Mouse (Mus musculus) cerebellum, postnatal 10 days (tissue): Measurements from ENCODE around the gene Gm42742.

Experiments
- DNase-seq, 2 experiments: peaks; one replicate each; pipeline ENCODE4 v3.0.0; 2021; ENCODE audit warnings: mixed read lengths in 2 of 2

Gene Gm42742

DNA sequence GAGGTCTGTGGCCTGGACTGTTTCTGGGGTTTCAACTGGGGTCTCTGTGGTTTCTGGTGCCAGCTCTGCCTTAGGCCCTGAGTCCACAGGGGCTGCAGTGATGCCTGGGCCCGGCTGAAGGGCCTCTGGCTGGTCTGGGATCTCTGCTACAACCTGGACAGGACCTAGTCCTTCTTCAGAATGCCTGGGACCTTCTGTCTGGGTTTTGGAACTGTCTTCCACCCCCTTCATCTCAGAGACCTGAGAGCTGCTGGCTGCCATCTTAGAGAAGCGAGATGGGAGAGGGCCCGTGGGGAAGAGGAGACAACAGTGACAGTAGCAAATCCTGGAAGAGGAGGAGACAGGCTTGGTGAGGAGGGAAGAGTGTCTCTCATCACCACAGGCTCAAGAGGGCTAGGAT is 866 bp downstream of the Gm42742 start:
- peak in 1 of 2 experiments; percentile 51 for DNase-seq

DNA sequence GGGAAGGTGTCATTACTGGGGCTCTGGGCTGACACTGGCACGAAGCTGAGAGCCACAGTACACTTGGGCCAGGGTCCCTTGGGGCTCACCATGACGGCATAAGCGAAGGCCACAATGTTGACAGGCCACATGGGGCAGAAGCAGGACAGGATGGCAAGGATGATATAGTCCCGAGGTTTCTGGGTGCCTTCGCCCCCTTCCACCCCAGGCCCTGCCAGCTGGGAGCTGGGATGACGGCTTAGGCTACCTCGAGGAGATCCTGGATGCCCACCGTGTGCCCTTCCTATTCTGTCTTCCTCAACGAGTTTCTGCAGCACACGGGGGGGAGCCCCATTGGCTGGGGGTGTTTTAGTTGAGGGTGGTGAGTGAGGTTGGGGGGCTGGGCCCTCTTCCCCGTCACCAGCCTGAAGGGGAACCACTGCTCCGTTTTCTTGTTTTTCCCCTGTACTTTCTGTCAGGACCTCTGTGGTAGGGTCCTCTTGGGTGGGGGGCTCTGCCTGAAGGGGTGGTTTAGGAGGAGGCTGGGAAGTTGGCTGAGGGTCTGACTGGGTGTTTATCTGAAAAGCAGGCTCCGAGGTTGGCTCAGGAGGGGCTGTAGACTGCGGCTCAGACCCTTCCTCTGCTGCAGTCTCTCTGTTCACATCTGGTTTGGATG is 1.5 kb downstream of the Gm42742 start:
- no peak for DNase-seq

DNA sequence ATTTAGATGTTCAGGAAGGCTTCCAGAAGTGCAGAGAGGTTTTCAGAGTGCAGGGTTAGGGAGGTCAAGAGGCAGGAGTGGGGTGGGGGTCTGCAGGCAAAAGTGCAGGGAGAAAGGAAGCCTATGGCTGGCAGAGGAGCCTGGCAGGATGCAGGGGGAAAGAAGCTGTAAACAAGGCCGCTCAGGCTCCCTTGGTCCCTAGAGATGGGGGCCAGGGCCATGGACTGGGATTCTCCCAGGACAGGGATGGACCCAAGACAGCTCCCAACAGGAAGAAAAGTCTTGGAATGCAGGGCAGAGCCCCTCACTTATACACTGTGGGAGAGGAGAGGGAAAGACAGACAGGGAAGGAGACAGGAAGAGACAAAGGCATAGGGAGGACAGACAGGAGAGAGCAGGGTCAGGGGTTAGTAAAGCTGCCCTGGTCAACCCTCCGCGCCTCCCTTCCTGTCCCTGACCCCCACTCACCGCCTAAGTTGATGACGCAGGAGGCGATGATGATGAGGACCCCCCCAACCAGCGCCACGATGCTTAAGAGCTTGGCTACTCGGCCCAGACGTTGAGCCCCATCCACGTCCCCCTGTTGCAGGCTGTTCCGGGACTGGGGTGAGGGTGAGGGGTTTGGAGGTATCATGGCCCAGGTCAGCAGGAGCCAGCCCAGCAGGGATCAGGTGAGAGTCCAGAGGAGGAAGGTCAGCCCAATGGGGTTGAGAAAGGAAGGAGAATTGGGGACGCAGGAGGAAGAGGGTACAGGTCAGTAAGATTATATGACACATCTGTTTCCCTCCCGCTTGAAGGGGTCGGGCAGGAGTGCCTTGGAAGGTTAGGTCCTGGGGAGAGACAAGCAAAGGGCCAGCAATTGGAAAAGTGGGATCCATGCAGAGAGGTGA is 2.2 kb downstream of the Gm42742 start:
- DNase-seq = peak in 1 of 2 experiments; percentile 30

DNA sequence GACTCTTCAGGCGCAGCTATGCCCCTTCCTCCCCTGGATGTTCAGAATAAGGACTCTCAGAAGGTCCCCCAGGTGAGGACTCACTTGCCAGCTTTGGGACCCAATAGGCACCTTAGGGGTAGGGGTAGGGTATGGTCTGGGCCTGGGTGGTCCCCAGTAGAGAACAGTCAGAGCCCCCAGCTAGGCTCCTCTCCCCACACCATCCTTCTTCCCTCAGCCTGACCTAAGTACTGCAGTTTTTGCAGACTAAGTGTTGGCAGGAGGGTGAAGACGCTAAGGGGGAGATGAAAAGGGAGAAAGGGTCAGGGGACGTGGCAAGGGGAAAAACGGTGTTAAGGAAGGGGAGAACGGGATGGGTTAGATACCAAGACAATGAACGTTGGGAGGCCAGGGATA is 2.9 kb downstream of the Gm42742 start:
- DNase-seq = peak in 1 of 2 experiments; percentile 31

DNA sequence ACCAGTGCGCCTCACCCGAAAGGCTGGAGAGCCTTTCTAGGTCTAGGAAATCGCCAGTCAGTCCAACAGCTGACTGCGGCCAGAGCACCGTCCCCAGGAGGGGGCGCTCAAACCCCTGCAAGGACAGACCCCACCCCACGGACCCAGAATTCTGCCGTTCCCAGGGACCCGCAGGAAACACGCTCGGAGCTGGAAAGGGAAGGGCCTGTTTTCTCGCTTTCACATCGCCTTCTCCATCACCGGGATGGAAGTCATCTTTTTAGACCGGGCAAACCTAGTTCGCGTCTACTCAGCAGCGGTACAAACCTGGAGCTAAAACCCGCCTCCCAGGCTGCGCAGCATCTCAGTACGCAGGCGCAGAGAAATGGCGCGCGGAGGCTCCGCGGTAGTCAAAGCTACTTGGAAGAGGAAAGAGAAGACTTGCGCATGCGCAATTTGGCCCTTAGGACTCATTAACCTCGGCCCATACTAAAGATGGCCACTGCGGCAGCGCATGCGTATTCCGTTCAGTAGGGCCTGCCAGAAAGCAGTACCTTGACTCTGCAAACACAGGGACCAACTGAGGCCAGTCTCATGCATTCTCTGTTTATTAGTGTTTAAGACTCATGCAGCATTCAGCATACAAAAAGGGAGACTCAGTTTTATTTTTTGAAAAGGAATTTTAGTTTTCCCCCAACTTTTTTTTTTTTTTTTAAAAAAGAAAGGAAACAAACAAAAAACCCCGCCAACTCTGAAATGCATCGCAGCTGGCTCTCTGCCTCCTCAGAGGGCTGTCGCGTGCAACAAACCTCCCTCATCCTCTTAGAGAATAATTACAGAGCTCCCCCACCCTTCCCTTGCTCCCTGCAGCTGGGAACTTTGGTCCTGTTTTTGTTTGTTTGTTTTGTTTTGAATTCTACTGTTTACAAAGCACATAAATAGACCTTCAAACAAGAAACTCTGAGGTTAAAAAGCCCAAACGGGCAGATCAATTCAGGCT is 3.6 kb downstream of the Gm42742 start, which contains the start of gene Pagr1a:
Pagr1a (minus strand) TSS at position 382 of the 979 bp plus-strand sequence.
- DNase-seq = peak; percentile 98

DNA sequence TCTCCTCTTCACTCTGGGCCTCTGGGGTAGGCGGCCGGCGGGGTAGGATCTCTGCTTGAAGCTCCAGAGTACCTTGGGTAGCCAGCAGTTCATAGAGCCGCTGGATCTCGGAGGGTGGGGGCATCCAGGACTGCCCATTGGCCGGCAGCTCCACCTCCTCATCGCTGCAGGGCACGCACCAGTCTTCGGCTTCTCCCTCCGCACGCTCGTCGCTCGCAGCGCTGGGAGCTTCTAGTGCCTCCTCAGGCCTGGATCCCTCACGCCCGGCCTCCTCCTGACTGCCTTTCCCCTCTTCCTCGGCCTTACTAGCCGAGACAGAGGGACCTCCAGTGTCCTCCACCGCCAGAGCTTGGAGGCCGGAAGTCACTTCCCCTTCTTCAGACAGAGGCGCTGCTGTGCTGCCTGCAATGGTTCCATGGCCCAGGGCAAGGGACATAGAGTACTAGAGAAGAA is 4.4 kb downstream of the Gm42742 start:
- DNase-seq = peak; percentile 77 to 79

DNA sequence TGATC is 4.6 kb downstream of the Gm42742 start, which contains the start of gene Pagr1b:
Pagr1b (minus strand) TSS at position 4 of the 5 bp plus-strand sequence.
- DNase-seq = no peak

DNA sequence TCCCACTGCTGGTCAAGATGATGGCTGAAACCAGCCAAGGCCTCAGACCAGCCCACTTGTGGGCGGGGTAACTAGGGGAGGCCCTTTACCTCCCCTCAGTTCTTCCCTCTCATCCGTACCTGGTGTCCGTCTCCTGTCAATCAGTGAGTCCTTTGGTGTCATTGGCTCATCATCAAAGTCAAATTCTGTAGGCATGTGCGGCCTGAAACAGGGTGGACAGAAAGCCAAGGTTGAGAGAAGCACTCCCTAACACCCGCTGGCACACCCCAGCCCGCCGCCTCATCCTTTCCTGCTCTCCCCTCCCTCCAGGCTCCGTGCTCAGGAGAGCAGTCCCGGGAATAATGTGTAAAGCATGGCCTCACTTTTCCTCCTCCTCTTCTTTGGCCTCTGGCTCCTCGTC is 4.8 kb downstream of the Gm42742 start:
- DNase-seq = peak; percentile 69 to 76

DNA sequence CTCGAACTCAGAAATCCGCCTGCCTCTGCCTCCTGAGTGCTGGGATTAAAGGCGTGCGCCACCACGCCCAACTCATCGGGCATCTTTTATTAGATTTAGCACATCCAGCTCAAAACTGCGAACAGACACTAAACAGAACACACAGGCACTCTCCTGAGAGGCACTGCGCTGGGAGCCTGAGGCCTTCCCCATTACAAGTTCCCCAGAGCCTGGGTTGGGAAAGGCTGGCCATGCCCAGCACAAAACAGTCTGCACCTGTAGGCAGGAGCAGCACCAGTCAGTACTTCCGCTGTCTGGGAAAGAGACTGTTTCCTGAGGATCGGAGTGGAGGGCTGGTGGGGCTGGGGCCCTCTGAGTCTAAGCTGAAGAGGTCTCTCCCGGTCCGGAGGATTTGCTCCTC is 5.9 kb downstream of the Gm42742 start:
- DNase-seq = no peak

DNA sequence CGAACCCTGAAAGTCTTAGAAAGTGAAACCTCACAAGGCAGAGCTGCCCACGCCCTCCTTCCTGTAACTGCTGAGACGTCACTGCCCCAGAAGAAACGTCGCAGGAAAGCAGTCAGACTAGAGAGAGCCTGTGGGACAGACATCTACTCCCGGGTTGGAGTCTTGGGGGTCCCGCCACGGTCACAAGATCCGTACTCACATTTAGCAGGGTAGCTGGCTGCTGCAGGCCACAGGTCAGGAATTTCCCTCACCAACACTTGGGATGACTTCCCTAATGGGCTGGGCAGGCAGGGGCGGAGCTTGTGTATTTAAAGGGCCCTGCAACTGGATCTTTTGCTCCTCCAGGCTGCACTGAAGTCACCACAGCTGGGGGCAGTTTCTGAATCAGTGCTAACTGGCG is 6.6 kb downstream of the Gm42742 start, which contains the start of gene Mvp:
Mvp (minus strand) TSS at position 302 of the 400 bp plus-strand sequence.
- DNase-seq = peak; percentile 43 to 46

DNA sequence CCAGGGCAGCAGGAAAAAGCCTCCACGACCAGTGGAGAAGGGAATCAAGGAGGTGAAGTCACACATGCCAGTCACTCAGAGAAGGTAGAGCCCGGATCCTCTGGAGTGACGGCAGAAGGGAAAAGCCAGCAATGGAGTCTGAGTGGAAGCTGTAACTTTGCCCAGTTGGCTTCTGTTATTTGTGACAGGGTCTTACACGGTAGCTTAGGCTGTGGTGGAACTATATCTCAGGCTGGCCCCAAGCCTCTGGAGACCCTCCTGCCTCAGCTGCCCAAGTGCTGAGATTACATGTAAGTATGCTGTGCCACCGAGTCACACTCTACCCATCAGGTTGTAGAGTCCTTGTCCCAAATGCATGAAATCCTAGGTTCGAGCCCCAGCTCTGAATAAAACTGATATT is 7.5 kb downstream of the Gm42742 start:
- DNase-seq = no peak

DNA sequence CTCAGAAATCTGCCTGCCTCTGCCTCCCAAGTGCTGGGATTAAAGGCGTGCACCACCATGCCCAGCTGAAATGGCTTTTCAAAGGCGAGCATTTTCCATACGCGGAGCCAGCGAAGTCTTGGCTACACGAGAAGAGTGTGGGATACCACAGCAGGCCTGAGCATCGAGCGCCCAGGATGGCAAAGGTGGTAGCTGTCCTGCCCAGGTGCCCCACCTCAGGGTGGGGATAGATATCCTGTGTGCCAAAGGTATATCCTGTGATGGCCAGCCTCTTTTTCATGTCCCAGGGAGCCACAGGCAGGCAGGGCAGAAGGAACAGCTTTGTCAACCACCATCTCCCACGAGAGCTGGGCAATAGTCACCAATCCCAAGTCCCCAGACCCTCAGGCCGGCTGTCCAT is 8.1 kb downstream of the Gm42742 start:
- no peak for DNase-seq

DNA sequence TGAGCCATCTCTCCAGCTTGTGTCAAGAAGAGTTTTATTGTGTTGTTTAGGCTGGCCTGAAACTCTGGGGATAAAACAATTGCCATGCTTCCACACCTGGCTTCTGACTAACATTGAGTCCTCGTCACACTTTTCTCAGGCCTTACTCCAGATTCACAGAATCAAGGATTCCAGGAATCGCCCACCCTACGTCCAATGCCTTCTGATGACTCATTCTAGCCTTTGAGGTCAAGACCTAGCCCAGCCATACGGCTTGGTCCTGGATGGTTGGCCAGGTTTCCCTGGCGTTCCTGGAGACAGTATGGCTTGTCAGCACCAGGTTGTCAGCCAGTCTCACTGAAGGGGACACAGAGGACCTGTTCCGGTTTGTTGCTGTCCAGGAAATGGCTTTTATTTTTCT is 8.5 kb downstream of the Gm42742 start:
- DNase-seq = no peak

DNA sequence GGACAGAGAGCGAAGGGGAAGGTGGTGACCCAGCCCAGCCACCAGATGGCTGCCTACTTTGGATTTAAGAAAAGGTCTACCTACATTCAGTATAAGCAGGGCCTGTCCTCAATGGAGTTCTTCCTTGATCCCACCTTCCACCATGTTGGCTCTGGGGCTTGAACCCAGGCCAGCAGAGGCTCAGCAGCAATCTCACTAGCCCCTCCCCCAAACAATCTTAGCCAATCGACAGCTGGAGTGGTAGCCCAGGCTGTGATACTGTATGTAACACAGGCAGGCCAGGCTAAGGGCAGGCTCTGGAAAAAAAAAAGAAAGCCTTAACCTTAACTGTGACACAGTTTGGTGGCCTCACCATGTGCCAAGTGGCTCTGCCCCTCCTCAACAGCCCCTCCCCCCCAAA is 9.2 kb downstream of the Gm42742 start:
- peak; percentile 36 to 50 for DNase-seq

DNA sequence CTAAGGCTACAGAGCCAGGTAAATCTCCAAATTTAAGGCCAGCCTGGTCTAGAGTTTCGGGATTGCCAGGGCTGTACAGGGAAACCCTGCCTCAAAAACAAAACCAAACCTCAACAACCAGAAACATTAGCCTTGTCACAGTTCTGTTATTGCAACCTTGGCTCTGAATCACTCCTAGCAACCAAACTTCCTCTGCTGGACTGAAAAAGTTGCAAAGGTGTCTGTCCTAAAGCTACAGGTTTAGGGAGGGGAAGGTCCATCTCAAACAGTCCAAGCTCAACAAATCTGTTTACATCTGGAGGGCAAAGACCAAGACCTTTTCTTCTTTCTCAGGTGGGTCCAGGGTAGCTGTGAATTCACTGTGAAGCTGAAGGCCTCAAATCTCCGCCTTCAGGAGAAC is 9.8 kb downstream of the Gm42742 start:
- DNase-seq = no peak

DNA sequence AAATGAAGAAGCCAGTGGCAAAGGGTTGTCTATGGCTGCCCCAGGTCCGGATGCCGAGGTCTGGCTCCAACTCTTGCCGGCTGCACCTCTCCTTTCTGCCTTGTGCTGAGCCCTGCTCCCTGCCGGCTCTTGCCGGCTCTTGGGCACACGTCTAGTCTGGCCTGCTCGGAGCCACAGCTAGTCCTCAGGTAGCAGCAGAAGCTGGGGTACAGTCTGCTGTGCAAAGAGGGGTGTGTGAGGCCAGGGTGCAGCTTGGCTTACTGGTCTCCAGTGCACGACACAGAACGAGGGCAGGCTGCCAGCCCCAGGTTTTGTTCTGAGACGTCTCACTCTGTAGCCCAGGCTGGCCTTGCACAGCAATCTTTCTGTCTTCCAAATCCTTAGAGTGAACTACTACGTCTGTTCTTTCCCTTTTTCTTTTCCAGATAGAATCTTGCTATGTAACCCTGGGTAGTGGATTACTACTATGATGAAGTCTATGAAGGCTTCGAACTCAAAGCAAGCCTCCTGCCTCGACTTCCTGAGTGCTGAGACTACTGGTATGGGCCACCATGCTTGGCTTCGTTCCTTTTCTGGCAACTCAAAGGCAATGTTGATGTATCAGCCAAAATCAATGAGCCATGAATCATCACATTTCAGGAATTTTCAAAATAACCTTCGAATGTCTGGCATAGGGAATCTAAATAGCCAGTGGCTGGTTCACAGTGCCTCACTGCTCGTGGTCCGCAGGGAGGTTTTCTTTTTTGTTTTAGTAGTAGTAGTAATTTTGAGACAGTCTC is 11.4 kb downstream of the Gm42742 start:
- peak; percentile 53 to 61 for DNase-seq

DNA sequence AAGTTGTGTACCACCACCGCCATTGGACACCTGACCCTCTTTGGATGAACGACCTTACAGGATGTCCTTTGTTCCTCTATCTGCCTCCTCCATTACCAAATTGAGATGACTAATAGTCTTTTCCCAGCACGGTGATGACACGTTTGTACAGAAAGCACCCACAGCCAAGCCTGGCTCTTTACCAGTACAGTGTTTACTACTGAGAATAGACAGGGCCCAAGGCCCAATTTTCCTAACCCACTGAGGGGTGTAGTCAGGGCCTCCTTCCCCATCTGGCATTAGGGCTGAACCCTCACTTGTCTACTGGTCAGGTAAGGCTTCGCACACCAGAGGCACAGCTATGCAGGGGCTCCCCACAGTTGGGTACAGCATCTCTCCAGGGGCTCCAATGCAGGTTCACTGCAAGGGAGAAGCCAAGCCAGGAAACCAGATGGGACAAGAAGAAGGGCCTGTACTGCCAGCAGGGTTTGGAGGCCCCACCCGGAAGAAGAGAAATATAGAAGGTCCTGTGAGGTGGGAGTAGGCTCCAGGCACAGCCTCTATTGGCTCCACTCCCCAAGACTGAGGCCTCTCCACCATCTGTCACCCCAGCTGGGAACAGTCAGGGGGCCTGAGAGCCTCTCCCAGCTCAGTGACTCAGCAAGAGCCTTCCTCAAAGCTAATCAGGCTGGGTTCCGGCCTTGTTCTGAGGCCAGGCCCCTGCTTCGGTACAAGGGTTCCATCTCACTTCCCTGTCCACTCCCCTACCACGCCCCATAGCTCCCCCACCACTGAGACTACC is 12.5 kb downstream of the Gm42742 start:
- DNase-seq = peak; percentile 94 to 95

DNA sequence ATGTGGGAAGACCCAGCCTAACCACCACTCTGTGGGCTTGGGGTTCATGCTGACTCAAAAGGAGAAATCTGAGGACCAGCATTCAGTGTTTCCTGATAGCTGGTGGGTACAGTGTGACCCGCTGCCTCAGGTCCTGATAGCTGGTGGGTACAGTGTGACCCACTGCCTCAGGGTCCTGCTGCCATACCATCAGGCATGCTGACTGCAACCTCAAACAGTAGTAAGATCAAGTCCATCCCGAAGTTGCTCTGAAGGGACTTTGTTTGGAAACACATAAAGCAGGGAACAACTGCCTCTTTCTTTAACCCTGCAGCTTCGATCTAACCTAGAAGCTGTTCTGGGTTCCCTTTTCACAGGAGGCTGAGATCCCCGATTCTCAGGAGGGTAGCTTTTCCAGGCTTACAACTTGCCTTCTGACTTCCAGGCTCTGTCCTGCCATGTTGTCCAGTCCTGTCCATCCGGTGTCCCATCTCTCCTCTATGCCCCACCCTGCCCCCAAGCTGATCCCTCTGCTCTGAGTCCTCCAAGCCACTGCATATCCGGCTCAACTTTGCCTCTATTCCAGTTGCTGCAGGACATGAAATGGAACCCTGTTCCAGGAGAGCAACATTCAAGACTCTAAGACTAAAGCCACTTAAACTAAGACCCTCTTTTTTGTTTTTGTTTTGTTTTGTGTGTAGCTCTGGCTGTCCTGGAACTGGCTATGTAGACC is 13.4 kb downstream of the Gm42742 start:
- DNase-seq = peak in 1 of 2 experiments; percentile 34

DNA sequence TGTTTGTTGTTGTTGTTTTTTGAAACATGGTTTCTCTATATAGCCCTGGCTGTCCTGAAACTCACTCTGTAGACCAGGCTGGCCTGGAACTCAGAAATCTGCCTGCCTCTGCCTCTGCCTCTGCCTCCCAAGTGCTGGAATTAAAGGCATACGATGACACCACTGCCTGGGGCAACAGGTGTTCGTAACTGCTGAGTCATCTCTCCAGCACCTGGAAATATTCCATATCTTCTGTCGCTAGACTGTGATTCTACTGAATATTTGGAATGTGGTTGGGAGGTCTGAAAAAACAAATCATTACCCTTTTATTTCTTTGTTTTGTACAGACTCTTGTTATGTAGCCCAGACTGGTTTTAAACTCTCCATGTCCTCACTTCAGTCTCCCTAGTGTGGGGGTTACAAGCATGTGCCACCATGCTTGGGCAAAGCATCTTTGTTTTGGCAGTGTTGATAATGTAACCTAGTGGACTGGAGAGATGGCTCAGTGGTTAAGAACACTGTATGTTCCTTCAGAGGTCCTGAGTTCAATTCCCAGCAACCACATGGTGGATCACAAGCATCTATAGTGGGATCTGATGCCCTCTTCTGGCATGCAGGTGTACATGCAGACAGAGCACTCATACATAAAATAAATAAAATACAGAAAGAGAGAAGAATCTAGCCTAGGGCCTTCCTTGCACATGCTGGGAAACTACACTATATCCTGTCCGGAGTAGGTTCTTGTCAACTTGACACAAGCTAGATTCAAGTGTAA is 16.6 kb downstream of the Gm42742 start:
- DNase-seq = no peak

DNA sequence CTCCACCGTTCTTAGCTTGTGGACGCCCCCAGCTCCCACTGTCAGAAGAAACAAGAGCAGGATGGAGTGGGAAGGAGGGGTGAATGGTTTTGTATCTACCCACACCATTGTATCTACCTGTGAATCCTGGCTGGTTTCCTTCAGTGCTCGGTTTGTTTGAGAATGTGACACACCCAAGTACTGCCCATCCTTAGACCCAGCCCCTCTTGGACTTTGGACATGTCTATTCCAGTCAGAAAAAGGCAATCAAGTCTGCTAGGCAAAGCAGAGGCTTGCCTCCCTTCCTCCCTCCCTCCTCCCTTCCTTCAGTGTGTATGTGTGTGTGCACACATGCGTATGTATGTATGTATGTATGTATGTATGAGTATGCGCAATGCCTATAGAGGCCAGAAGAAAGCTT is 17.3 kb downstream of the Gm42742 start:
- no peak for DNase-seq
